ENCODE assay signal across 8 mouse cellular contexts in genomic region chr10:128369218-128369543, GRCm38 (mm10). TPM values are rescaled to one million over a fixed set of nuclear protein-coding genes. Genes with fewer than 3 reads are reported as not detected.
DNase-seq lines count a peak whose midpoint lies in the region; ATAC-seq and TF ChIP-seq lines count a peak whose summit lies in the region.

No protein-coding gene starts in this region.

- 8% methylated on average over 9 of the region's 9 CpGs for WGBS in heart, embryonic 14.5 days
- 3% methylated on average over 9 of the region's 9 CpGs for WGBS in forebrain, embryonic 15.5 days
- WGBS in liver, embryonic 16.5 days (ENCODE audit: insufficient replicate concordance), result 2% methylated on average over 9 of the region's 9 CpGs

- DNase-seq in heart, postnatal 36 days, result no peak
- DNase-seq in ovary, postnatal 14 days (ENCODE audit: low spot score), result no peak
- no peak for DNase-seq in layer of hippocampus, adult 9-10 months (ENCODE audit: low spot score)

- no peaks in the 10 kb centered on the region for H3K27me3 ChIP-seq in heart, embryonic 14.5 days (ENCODE audit: control insufficient read depth, insufficient read depth, low read length)
- H3K27me3 ChIP-seq in ES-Bruce4 (ENCODE audit: control insufficient read depth, insufficient read depth, low read length, poor library complexity, severe bottlenecking), result no peaks in the 10 kb centered on the region
- no peaks in the 10 kb centered on the region for H3K27me3 ChIP-seq in forebrain, embryonic 15.5 days
- no peaks in the 10 kb centered on the region for H3K27me3 ChIP-seq in liver, embryonic 16.5 days (ENCODE audit: control insufficient read depth, insufficient read depth, low read depth, low read length)

- peak overlapping the region; percentile 78 for H3K9ac ChIP-seq in heart, embryonic 14.5 days (ENCODE audit: low read length)
- peak overlapping the region; percentile 68 for H3K9ac ChIP-seq in ES-Bruce4 (ENCODE audit: low read depth, poor library complexity, severe bottlenecking)
- peak overlapping the region; percentile 74 for H3K9ac ChIP-seq in forebrain, embryonic 15.5 days (replicated peaks)
- peak overlapping the region; percentile 82 for H3K9ac ChIP-seq in liver, embryonic 16.5 days (ENCODE audit: low read depth, low read length)

- 0 out of 2 replicates have a peak, but pooled peaks have one; percentile 18 for TF ChIP-seq EP300 in ES-Bruce4 (IDR thresholded peaks at IDR 0.05; ENCODE audit: insufficient read depth, low read depth, low read length)

- intact Hi-C loops in heart, postnatal 36 days (cut with DNase I), result no loop called here

- peaks cover 8 to 16% of the 10 kb centered on the region in 2 experiments for H3K4me1 ChIP-seq in heart, embryonic 14.5 days (ENCODE audit: control insufficient read depth in 2 of 2, insufficient read depth in 2 of 2, low read length in 2 of 2)
- no peaks in the 10 kb centered on the region for H3K4me1 ChIP-seq in ES-Bruce4 (ENCODE audit: control insufficient read depth, insufficient read depth, low read length)
- peaks cover 20% of the 10 kb centered on the region for H3K4me1 ChIP-seq in forebrain, embryonic 15.5 days
- H3K4me1 ChIP-seq in liver, embryonic 16.5 days (ENCODE audit: control insufficient read depth, low read depth, low read length), result peaks cover 23% of the 10 kb centered on the region

- peak overlapping the region; percentile 89 for H3K4me2 ChIP-seq in heart, embryonic 14.5 days (ENCODE audit: low read length)
- peak overlapping the region; percentile 82 for H3K4me2 ChIP-seq in forebrain, embryonic 15.5 days (replicated peaks)
- H3K4me2 ChIP-seq in liver, embryonic 16.5 days (ENCODE audit: low read depth, low read length), result peak overlapping the region; percentile 97

- peak overlapping the region; percentile 88 to 90 for H3K27ac ChIP-seq in heart, embryonic 14.5 days (replicated peaks in 1 of 2; ENCODE audit: control insufficient read depth in 1 of 2, insufficient read depth in 1 of 2, low read depth in 2 of 2, low read length in 2 of 2)
- 0 out of 2 replicates have a peak overlapping the region, but pooled peaks have one; percentile 3 for H3K27ac ChIP-seq in ES-Bruce4 (ENCODE audit: insufficient read depth, low read length)
- H3K27ac ChIP-seq in forebrain, embryonic 15.5 days (replicated peaks), result peak overlapping the region; percentile 98
- H3K27ac ChIP-seq in liver, embryonic 16.5 days (ENCODE audit: low read length), result peak overlapping the region; percentile 90

- peaks cover 13% of the 10 kb centered on the region for H3K36me3 ChIP-seq in heart, embryonic 14.5 days (ENCODE audit: control insufficient read depth, insufficient read depth, low read length)
- peaks cover 2% of the 10 kb centered on the region; the same call in 1 of the 2 replicates for H3K36me3 ChIP-seq in ES-Bruce4 (ENCODE audit: control insufficient read depth, insufficient read depth, low read length, poor library complexity, severe bottlenecking)
- peaks cover 10% of the 10 kb centered on the region for H3K36me3 ChIP-seq in forebrain, embryonic 15.5 days
- H3K36me3 ChIP-seq in liver, embryonic 16.5 days (ENCODE audit: control insufficient read depth, insufficient read depth), result no peaks in the 10 kb centered on the region

- no peak for TF ChIP-seq CTCF in ES-Bruce4 (IDR thresholded peaks at IDR 0.05; ENCODE audit: low read depth, low read length)

- no peaks in the 10 kb centered on the region for H3K9me3 ChIP-seq in heart, embryonic 14.5 days (ENCODE audit: control insufficient read depth, low read length)
- H3K9me3 ChIP-seq in ES-Bruce4 (replicated peaks; ENCODE audit: control insufficient read depth, insufficient read depth, low read length, poor library complexity, severe bottlenecking), result no peaks in the 10 kb centered on the region
- no peaks in the 10 kb centered on the region for H3K9me3 ChIP-seq in forebrain, embryonic 15.5 days
- H3K9me3 ChIP-seq in liver, embryonic 16.5 days (replicated peaks; ENCODE audit: control insufficient read depth, low read length), result no peaks in the 10 kb centered on the region

- ATAC-seq in heart, embryonic 14.5 days (ENCODE audit: insufficient number of reproducible peaks, insufficient read depth, low FRiP score, low read depth), result no peak
- ATAC-seq in forebrain, embryonic 15.5 days (replicated peaks), result no peak
- ATAC-seq in liver, embryonic 16.5 days (ENCODE audit: low read depth), result no peak
- no peak for ATAC-seq in cerebellum, adult (ENCODE audit: insufficient number of reproducible peaks, low FRiP score, low TSS enrichment)

- H3K4me3 ChIP-seq in heart, embryonic 14.5 days (ENCODE audit: control insufficient read depth in 1 of 2, insufficient read depth in 1 of 2, low read depth in 1 of 2, low read length in 2 of 2), result peak overlapping the region; percentile 68 to 69
- peak overlapping the region; percentile 60 for H3K4me3 ChIP-seq in ES-Bruce4 (ENCODE audit: low read depth, low read length)
- H3K4me3 ChIP-seq in forebrain, embryonic 15.5 days, result peak overlapping the region; percentile 71
- H3K4me3 ChIP-seq in liver, embryonic 16.5 days (ENCODE audit: low read depth, low read length), result peak overlapping the region; percentile 87

- no peak for TF ChIP-seq POLR2A in ES-Bruce4 (IDR thresholded peaks at IDR 0.05; ENCODE audit: insufficient read depth, low read length)

RNA-seq across cellular contexts. Expression of gene Coq10a, which starts 0.4 kb away (rescaled TPM):
- polyA plus RNA-seq in heart, embryonic 14.5 days (2014; fragmentation: Nextera tagmentation; extraction: Ambion mirVana), result 23.5 TPM in 2 replicates
- 100 to 1,000 TPM; 304 to 339 TPM for total RNA-seq in heart, postnatal 36 days (2021)
- 18.7 and 20.2 TPM in 2 replicates for polyA plus RNA-seq in ES-Bruce4 (2011; ENCODE audit: insufficient read depth, insufficient read length, low read depth, missing spikeins)
- polyA plus RNA-seq in forebrain, embryonic 15.5 days (2015; fragmentation: Nextera tagmentation; extraction: Ambion mirVana), result 33.7 and 35.7 TPM in 2 replicates
- polyA plus RNA-seq in liver, embryonic 16.5 days (2015; fragmentation: Nextera tagmentation; extraction: Ambion mirVana), result 0.65 and 0.96 TPM in 2 replicates

RNA-seq across cellular contexts. Expression of gene Ankrd52, which starts 7.7 kb away (rescaled TPM):
- polyA plus RNA-seq in heart, embryonic 14.5 days (2014; fragmentation: Nextera tagmentation; extraction: Ambion mirVana), result 7.9 and 9.9 TPM in 2 replicates
- 10 to 100 TPM; 41.2 to 43.2 TPM for total RNA-seq in heart, postnatal 36 days (2021)
- polyA plus RNA-seq in ES-Bruce4 (2011; ENCODE audit: insufficient read depth, insufficient read length, low read depth, missing spikeins), result 28.8 and 29.0 TPM in 2 replicates
- 13.0 and 13.4 TPM in 2 replicates for polyA plus RNA-seq in forebrain, embryonic 15.5 days (2015; fragmentation: Nextera tagmentation; extraction: Ambion mirVana)
- polyA plus RNA-seq in liver, embryonic 16.5 days (2015; fragmentation: Nextera tagmentation; extraction: Ambion mirVana), result 4.0 and 4.3 TPM in 2 replicates

RNA-seq across cellular contexts. Expression of gene Cs, which starts 31.6 kb away (rescaled TPM):
- polyA plus RNA-seq in heart, embryonic 14.5 days (2014; fragmentation: Nextera tagmentation; extraction: Ambion mirVana), result 493 and 524 TPM in 2 replicates
- total RNA-seq in heart, postnatal 36 days (2021), result 1,000 to 10,000 TPM; 1,152 to 1,240 TPM
- 197 and 202 TPM in 2 replicates for polyA plus RNA-seq in ES-Bruce4 (2011; ENCODE audit: insufficient read depth, insufficient read length, low read depth, missing spikeins)
- polyA plus RNA-seq in forebrain, embryonic 15.5 days (2015; fragmentation: Nextera tagmentation; extraction: Ambion mirVana), result 233 and 237 TPM in 2 replicates
- 102 and 107 TPM in 2 replicates for polyA plus RNA-seq in liver, embryonic 16.5 days (2015; fragmentation: Nextera tagmentation; extraction: Ambion mirVana)

RNA-seq across cellular contexts. Expression of gene Slc39a5, which starts 31.8 kb away (rescaled TPM):
- polyA plus RNA-seq in heart, embryonic 14.5 days (2014; fragmentation: Nextera tagmentation; extraction: Ambion mirVana), result not detected in 2 replicates
- not detected for total RNA-seq in heart, postnatal 36 days (2021)
- 0.31 TPM in 1 of 2 replicates, not detected in the other for polyA plus RNA-seq in ES-Bruce4 (2011; ENCODE audit: insufficient read depth, insufficient read length, low read depth, missing spikeins)
- 0.09 and 0.24 TPM in 2 replicates for polyA plus RNA-seq in forebrain, embryonic 15.5 days (2015; fragmentation: Nextera tagmentation; extraction: Ambion mirVana)
- 76.8 and 88.2 TPM in 2 replicates for polyA plus RNA-seq in liver, embryonic 16.5 days (2015; fragmentation: Nextera tagmentation; extraction: Ambion mirVana)

RNA-seq across cellular contexts. Expression of gene Nabp2, which starts 42.1 kb away (rescaled TPM):
- polyA plus RNA-seq in heart, embryonic 14.5 days (2014; fragmentation: Nextera tagmentation; extraction: Ambion mirVana), result 64.5 and 66.6 TPM in 2 replicates
- 10 to 100 TPM; 44.6 to 49.6 TPM for total RNA-seq in heart, postnatal 36 days (2021)
- polyA plus RNA-seq in ES-Bruce4 (2011; ENCODE audit: insufficient read depth, insufficient read length, low read depth, missing spikeins), result 79.3 and 82.9 TPM in 2 replicates
- 137 and 139 TPM in 2 replicates for polyA plus RNA-seq in forebrain, embryonic 15.5 days (2015; fragmentation: Nextera tagmentation; extraction: Ambion mirVana)
- 31.6 and 31.7 TPM in 2 replicates for polyA plus RNA-seq in liver, embryonic 16.5 days (2015; fragmentation: Nextera tagmentation; extraction: Ambion mirVana)

Comparison
In these comparisons a context has a peak if more than half of its experiments do, and no peak if none do; other contexts are left out.
1. H3K27ac ChIP-seq: peak in every context shown above with its lines; median percentile 98 in forebrain, embryonic 15.5 days; 90 in liver, embryonic 16.5 days; 89 in heart, embryonic 14.5 days; 3 in ES-Bruce4.
2. RNA of gene Coq10a, which starts 0.4 kb away (polyA plus RNA-seq): 33.7 to 35.7 TPM in forebrain, embryonic 15.5 days, 23.5 TPM in heart, embryonic 14.5 days and 18.7 to 20.2 TPM in ES-Bruce4; 0.65 to 0.96 TPM in liver, embryonic 16.5 days; every median in the first group is over 10 times any median in the second.
3. Peak in every context shown above with its lines, with median percentiles within 50 percentile points of each other: H3K4me2 ChIP-seq, H3K4me3 ChIP-seq and H3K9ac ChIP-seq.